Mouse (Mus musculus): ENCODE measurements around the gene Bhlhe41.

DNA sequence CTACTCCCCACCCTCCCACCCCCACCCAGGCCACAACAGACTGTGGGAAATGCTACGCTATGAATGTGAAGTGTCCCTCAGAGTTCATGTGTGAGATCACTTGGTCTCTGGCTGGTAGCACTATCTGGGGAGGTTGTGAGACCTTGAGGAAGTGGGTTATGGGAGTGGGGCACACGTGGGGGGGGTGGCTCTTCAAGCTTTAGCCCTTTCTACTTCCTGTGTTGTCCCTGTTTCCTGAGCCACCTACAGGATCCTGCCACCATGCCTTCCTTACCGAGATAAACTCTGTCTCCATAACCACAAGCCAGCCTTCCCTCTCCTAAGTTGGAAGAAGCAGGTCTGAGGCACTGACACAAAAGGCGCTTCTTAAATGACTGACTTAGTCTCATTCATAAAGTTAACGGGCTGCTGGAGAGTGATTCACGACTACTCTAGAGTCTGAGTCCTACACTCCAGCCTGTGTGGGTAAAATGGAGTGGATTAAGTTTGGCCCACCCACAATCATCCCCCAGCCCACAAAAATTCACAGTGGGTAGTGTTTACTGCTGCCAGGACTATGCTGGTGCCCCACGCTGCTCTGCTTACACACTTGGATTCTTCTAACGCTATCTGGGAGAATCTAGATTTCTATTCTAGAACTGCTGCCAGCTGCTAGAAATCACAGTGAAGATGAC lies 29.4 kb upstream of the Bhlhe41 start:
- no peak for TF ChIP-seq CTCF (IDR thresholded peaks at IDR 0.05; ENCODE audit: low read depth)
- no peak for TF ChIP-seq EP300 (IDR thresholded peaks at IDR 0.05; ENCODE audit: low read depth)
